In the genomic region with DNA sequence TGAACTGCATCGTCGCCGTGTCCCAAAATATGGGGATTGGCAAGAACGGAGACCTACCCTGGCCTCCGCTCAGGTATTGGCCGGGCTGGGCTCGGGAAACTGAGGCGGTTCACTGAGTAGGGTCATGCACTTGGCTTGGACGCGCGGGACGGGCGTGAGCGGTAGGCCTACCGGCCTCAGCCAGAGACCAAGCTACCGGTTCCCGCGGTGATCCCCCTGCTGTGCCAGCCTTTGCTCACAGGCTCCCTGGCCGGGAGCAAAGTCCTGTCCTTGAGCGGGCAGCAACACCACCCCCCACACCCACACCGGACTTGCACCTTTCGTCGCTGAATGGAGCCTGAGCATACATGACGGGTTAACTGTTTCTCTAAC, we compare ENCODE assay signal across 8 mouse cellular contexts. TPM values are rescaled to one million over a fixed set of nuclear protein-coding genes. Genes with fewer than 3 reads are reported as not detected.
DNase-seq lines count a peak whose midpoint lies in the region; ATAC-seq and TF ChIP-seq lines count a peak whose summit lies in the region.

No protein-coding gene starts in this region.

- H3K4me2 ChIP-seq in hindbrain, embryonic 13.5 days: peak overlapping the region; percentile 91
- peak overlapping the region; percentile 87 for H3K4me2 ChIP-seq in liver, embryonic 11.5 days
- peak overlapping the region; percentile 99 for H3K4me2 ChIP-seq in stomach, embryonic 15.5 days

- peak; percentile 50 for DNase-seq in adrenal gland, postnatal 14 days
- DNase-seq in adrenal gland, adult 8-10 months: no peak
- DNase-seq in liver, embryonic 11.5 days (ENCODE audit: low spot score): no peak
- no peak for DNase-seq in testis, postnatal 10 days (ENCODE audit: low spot score)

- no peaks in the 10 kb centered on the region for H3K27me3 ChIP-seq in hindbrain, embryonic 13.5 days
- no peaks in the 10 kb centered on the region for H3K27me3 ChIP-seq in liver, embryonic 11.5 days (replicated peaks; ENCODE audit: control insufficient read depth, insufficient read depth, low read length)
- H3K27me3 ChIP-seq in stomach, embryonic 15.5 days (replicated peaks): no peaks in the 10 kb centered on the region

- H3K36me3 ChIP-seq in hindbrain, embryonic 13.5 days: peaks cover 10% of the 10 kb centered on the region
- peaks cover 17% of the 10 kb centered on the region for H3K36me3 ChIP-seq in liver, embryonic 11.5 days (ENCODE audit: control insufficient read depth, insufficient read depth, low read length)
- peaks cover 4% of the 10 kb centered on the region; the same call in 1 of the 2 replicates for H3K36me3 ChIP-seq in stomach, embryonic 15.5 days

- peak; percentile 44 for ATAC-seq in hindbrain, embryonic 13.5 days (ENCODE audit: low FRiP score)
- ATAC-seq in liver, embryonic 11.5 days (replicated peaks; ENCODE audit: low FRiP score): peak; percentile 40
- ATAC-seq in stomach, embryonic 15.5 days (ENCODE audit: insufficient read depth, low FRiP score, low read depth): peak; percentile 25
- no peak for ATAC-seq in inflammation-experienced regulatory T-cells, adult 6 months

- no peak for TF ChIP-seq POLR2A in bone marrow, adult 2 months (IDR thresholded peaks at IDR 0.05; ENCODE audit: borderline replicate concordance, control insufficient read depth, low read depth, low read length)

- H3K4me1 ChIP-seq in bone marrow, adult 2 months (ENCODE audit: control insufficient read depth, insufficient read depth, low read length): no peaks in the 10 kb centered on the region; the same call in 1 of the 2 replicates
- H3K4me1 ChIP-seq in hindbrain, embryonic 13.5 days (replicated peaks): peaks cover 17% of the 10 kb centered on the region
- peaks cover 15% of the 10 kb centered on the region for H3K4me1 ChIP-seq in liver, embryonic 11.5 days (replicated peaks; ENCODE audit: control insufficient read depth, insufficient read depth, low read length)
- H3K4me1 ChIP-seq in stomach, embryonic 15.5 days: no peaks in the 10 kb centered on the region

- peak overlapping the region; percentile 77 for H3K4me3 ChIP-seq in bone marrow, adult 2 months (replicated peaks; ENCODE audit: control insufficient read depth, low read depth, low read length)
- peak overlapping the region; percentile 56 for H3K4me3 ChIP-seq in hindbrain, embryonic 13.5 days
- peak overlapping the region; percentile 81 for H3K4me3 ChIP-seq in liver, embryonic 11.5 days (ENCODE audit: low read depth, low read length)
- H3K4me3 ChIP-seq in stomach, embryonic 15.5 days (replicated peaks): peak overlapping the region; percentile 84

- peak overlapping the region; percentile 94; the same call in 1 of the 2 replicates for H3K27ac ChIP-seq in bone marrow, adult 2 months (ENCODE audit: control insufficient read depth, insufficient read depth, low read depth, low read length, poor library complexity)
- H3K27ac ChIP-seq in hindbrain, embryonic 13.5 days: no peak overlapping the region
- peak overlapping the region; percentile 65 for H3K27ac ChIP-seq in liver, embryonic 11.5 days (ENCODE audit: low read depth, low read length)
- H3K27ac ChIP-seq in stomach, embryonic 15.5 days: peak overlapping the region; percentile 95

- H3K9me3 ChIP-seq in hindbrain, embryonic 13.5 days: no peaks in the 10 kb centered on the region
- no peaks in the 10 kb centered on the region for H3K9me3 ChIP-seq in liver, embryonic 11.5 days (ENCODE audit: control insufficient read depth, low read length)
- H3K9me3 ChIP-seq in stomach, embryonic 15.5 days: no peaks in the 10 kb centered on the region

- H3K9ac ChIP-seq in hindbrain, embryonic 13.5 days: peak overlapping the region; percentile 75
- H3K9ac ChIP-seq in liver, embryonic 11.5 days (ENCODE audit: low read depth, low read length): peak overlapping the region; percentile 81
- peak overlapping the region; percentile 68; the same call in 1 of the 2 replicates for H3K9ac ChIP-seq in stomach, embryonic 15.5 days

- no peak for TF ChIP-seq CTCF in bone marrow, adult 2 months (IDR thresholded peaks at IDR 0.05; ENCODE audit: control insufficient read depth, insufficient read depth, low read length)

- WGBS in bone marrow, adult 2 months: under 1% methylated on average over 24 of the region's 24 CpGs
- 2% methylated on average over 24 of the region's 24 CpGs for WGBS in hindbrain, embryonic 13.5 days
- under 1% methylated on average over 24 of the region's 24 CpGs for WGBS in liver, embryonic 11.5 days
- WGBS in stomach, embryonic 15.5 days: under 1% methylated on average over 24 of the region's 24 CpGs

RNA-seq across cellular contexts. Expression of a gene that starts 0.5 kb away (rescaled TPM):
- 19.0 and 23.2 TPM in 2 replicates for total RNA-seq in adrenal gland, postnatal 14 days (2021)
- 10 to 100 TPM; 21.4 to 29.9 (median 26.2) TPM for total RNA-seq in adrenal gland, adult 8-10 months (2022)
- polyA plus RNA-seq in bone marrow, adult 2 months (2011; ENCODE audit: insufficient read depth, insufficient read length, low replicate concordance, missing spikeins): 25.4 and 35.5 TPM in 2 replicates
- 27.1 and 27.3 TPM in 2 replicates for polyA plus RNA-seq in hindbrain, embryonic 13.5 days (2015; fragmentation: Nextera tagmentation; extraction: Ambion mirVana)
- 31.7 and 32.8 TPM in 2 replicates for polyA plus RNA-seq in liver, embryonic 11.5 days (2014; fragmentation: Nextera tagmentation; extraction: Ambion mirVana)
- polyA plus RNA-seq in stomach, embryonic 15.5 days (2015; fragmentation: Nextera tagmentation; extraction: Ambion mirVana): 20.4 and 23.6 TPM in 2 replicates
- polyA plus RNA-seq in inflammation-experienced regulatory T-cells, adult 6 months (2017; shearing (Covaris generic)): 10 to 100 TPM; 28.6 to 51.5 (median 35.9) TPM

RNA-seq across cellular contexts. Expression of a gene that starts 0.7 kb away (rescaled TPM):
- total RNA-seq in adrenal gland, postnatal 14 days (2021): 4.3 and 7.3 TPM in 2 replicates
- total RNA-seq in adrenal gland, adult 8-10 months (2022): 1 to 10 TPM; 3.3 to 3.6 (median 3.4) TPM
- polyA plus RNA-seq in bone marrow, adult 2 months (2011; ENCODE audit: insufficient read depth, insufficient read length, low replicate concordance, missing spikeins): 8.9 and 10.0 TPM in 2 replicates
- 5.8 and 6.1 TPM in 2 replicates for polyA plus RNA-seq in hindbrain, embryonic 13.5 days (2015; fragmentation: Nextera tagmentation; extraction: Ambion mirVana)
- polyA plus RNA-seq in liver, embryonic 11.5 days (2014; fragmentation: Nextera tagmentation; extraction: Ambion mirVana): 30.1 and 31.3 TPM in 2 replicates
- 15.1 and 17.0 TPM in 2 replicates for polyA plus RNA-seq in stomach, embryonic 15.5 days (2015; fragmentation: Nextera tagmentation; extraction: Ambion mirVana)
- 10 to 100 TPM in 1 of 3 experiments, 1 to 10 TPM in 2; 2.4 to 10.2 (median 3.3) TPM for polyA plus RNA-seq in inflammation-experienced regulatory T-cells, adult 6 months (2017; shearing (Covaris generic))

RNA-seq across cellular contexts. Expression of a gene that starts 49.5 kb away (rescaled TPM):
- not detected in 2 replicates for total RNA-seq in adrenal gland, postnatal 14 days (2021)
- total RNA-seq in adrenal gland, adult 8-10 months (2022): not detected
- polyA plus RNA-seq in bone marrow, adult 2 months (2011; ENCODE audit: insufficient read depth, insufficient read length, low replicate concordance, missing spikeins): 1.7 TPM in 1 of 2 replicates, not detected in the other
- polyA plus RNA-seq in hindbrain, embryonic 13.5 days (2015; fragmentation: Nextera tagmentation; extraction: Ambion mirVana): 0.96 and 1.2 TPM in 2 replicates
- polyA plus RNA-seq in liver, embryonic 11.5 days (2014; fragmentation: Nextera tagmentation; extraction: Ambion mirVana): 0.90 and 1.1 TPM in 2 replicates
- polyA plus RNA-seq in stomach, embryonic 15.5 days (2015; fragmentation: Nextera tagmentation; extraction: Ambion mirVana): 0.75 and 1.2 TPM in 2 replicates
- 10 to 100 TPM in 2 of 3 experiments, 1 to 10 TPM in 1; 8.7 to 17.3 (median 10.3) TPM for polyA plus RNA-seq in inflammation-experienced regulatory T-cells, adult 6 months (2017; shearing (Covaris generic))
